Mouse (Mus musculus) olfactory bulb, adult 2 months (tissue): ENCODE measurements around the gene Nt5c1b. TPM values are rescaled to one million over a fixed set of nuclear protein-coding genes. Genes with fewer than 3 reads are reported as not detected.

Experiments
- H3K27ac ChIP-seq: fragments of 200-500 bp; 2 replicates; pipeline ENCODE4 v1.5.1; 2012; ENCODE audit warnings: low read depth, low read length; ENCODE audit not compliant: insufficient read depth
- H3K4me1 ChIP-seq: fragments of 200-500 bp; 2 replicates; pipeline ENCODE4 v1.6.1; 2012; ENCODE audit warnings: low read length; ENCODE audit not compliant: control insufficient read depth, insufficient read depth
- H3K4me3 ChIP-seq: fragments of 200-500 bp; 2 replicates; pipeline ENCODE4 v1.5.1; 2012; ENCODE audit warnings: mild to moderate bottlenecking, low read depth, low read length, moderate library complexity; ENCODE audit not compliant: insufficient read depth
- CTCF ChIP-seq: fragments of 200-500 bp; IDR thresholded peaks from 2 replicates; pipeline ENCODE4 v1.5.1; 2012; ENCODE audit warnings: low read depth, mild to moderate bottlenecking, low read length, moderate library complexity; ENCODE audit not compliant: insufficient read depth
- POLR2A ChIP-seq: fragments of 200-500 bp; IDR thresholded peaks from 2 replicates; pipeline ENCODE4 v1.6.1; 2012; ENCODE audit warnings: mild to moderate bottlenecking, low read depth, low read length, moderate library complexity; ENCODE audit not compliant: insufficient read depth
- WGBS: fragments of 180-500 bp; shearing (Covaris S2); methylation state at CpG from one replicate; pipeline ENCODE4 v1.1.7; 2018; 5-methylcytosine and 5-hydroxymethylcytosine counted together
- polyA plus RNA-seq: library from polyadenylated mRNA; stranded (reverse); fragments of >200 nt; gene quantifications from 2 replicates; pipeline ENCODE4 v1.2.4, GENCODE M21; 2012; ENCODE audit warnings: low replicate concordance; ENCODE audit not compliant: missing spikeins, insufficient read depth, insufficient read length

Nt5c1b gene
- not detected in 2 replicates for polyA plus RNA-seq

DNA sequence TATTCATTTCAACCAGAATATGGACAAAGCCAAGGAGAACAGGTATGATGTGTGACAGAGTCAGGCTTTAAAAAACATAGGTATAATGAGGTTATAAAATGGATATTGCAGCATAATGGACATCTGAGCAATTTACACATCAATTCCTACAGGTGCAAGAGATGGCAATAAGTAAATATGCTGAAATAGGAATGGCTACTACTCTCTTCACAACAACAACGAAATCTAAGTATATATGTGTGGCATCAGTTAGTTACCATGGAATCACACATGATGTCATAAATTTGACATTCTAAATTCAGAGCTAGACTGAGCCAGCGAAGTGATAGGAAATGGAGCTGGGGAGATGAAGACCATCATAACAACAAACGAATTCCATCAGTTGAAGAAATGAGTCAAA, at the start of gene Nt5c1b:
Gene Nt5c1b, plus strand, starts transcription at position 301 of the 400 bp plus-strand sequence.
- TF ChIP-seq POLR2A: no peak
- TF ChIP-seq CTCF: no peak
- WGBS: 81% methylated on average over 3 of the region's 3 CpGs
- no peaks in the 10 kb centered on the region for H3K4me1 ChIP-seq
- no peak within 1 kb of the TSS for H3K4me3 ChIP-seq
- H3K27ac ChIP-seq: no peak within 1 kb of the TSS

GRCm38 (mm10) chr12:10327651-10328050, 42.1 kb upstream of the Nt5c1b start:
- Histone ChIP-seq H3K27ac (no peak overlapping the region), H3K4me1 (no peaks in the 10 kb centered on the region), H3K4me3 (no peak overlapping the region)
- WGBS: 85% methylated on average over 10 of the region's 10 CpGs
- TF ChIP-seq CTCF: no peak
- no peak for TF ChIP-seq POLR2A

GRCm38 (mm10) chr12:10329460-10329859, 40.3 kb upstream of the Nt5c1b start:
- no peak for TF ChIP-seq POLR2A
- H3K27ac ChIP-seq: no peak overlapping the region
- 86% methylated on average over 2 of the region's 2 CpGs for WGBS
- H3K4me3 ChIP-seq: no peak overlapping the region
- H3K4me1 ChIP-seq: no peaks in the 10 kb centered on the region

GRCm38 (mm10) chr12:10340604-10341003, 29.2 kb upstream of the Nt5c1b start:
- no peak overlapping the region for H3K27ac ChIP-seq
- 84% methylated on average over 5 of the region's 5 CpGs for WGBS
- no peaks in the 10 kb centered on the region for H3K4me1 ChIP-seq
- no peak overlapping the region for H3K4me3 ChIP-seq
- no peak for TF ChIP-seq CTCF
- TF ChIP-seq POLR2A: no peak

DNA sequence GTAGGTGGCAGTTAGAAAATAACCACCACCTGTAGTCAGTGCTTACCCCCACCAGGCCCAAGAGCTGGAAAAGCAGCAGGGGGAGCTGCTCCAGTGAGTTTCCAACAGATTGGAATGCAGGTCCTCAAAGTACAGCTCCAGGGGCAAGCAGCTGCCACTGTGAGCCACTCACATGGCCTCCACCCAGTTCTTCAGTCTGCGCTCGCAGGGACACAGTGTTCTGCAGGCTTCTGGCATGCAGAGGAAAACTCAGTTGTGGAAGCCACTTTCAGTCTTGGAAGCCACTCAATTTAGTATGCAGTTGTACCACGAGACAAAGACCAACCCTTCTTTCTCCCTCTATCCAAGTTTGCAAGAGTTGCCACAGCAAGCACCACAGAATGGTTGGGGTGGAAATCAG, 19.1 kb upstream of the Nt5c1b start:
- no peak overlapping the region for H3K27ac ChIP-seq
- no peaks in the 10 kb centered on the region for H3K4me1 ChIP-seq
- TF ChIP-seq CTCF (no peak), POLR2A (no peak)
- H3K4me3 ChIP-seq: no peak overlapping the region
- 66% methylated on average over 3 of the region's 3 CpGs for WGBS

GRCm38 (mm10) chr12:10357756-10358155, 12.0 kb upstream of the Nt5c1b start:
- H3K4me3 ChIP-seq: no peak overlapping the region
- 64% methylated on average over 6 of the region's 6 CpGs for WGBS
- H3K4me1 ChIP-seq: no peaks in the 10 kb centered on the region
- H3K27ac ChIP-seq: no peak overlapping the region
- no peak for TF ChIP-seq POLR2A

DNA sequence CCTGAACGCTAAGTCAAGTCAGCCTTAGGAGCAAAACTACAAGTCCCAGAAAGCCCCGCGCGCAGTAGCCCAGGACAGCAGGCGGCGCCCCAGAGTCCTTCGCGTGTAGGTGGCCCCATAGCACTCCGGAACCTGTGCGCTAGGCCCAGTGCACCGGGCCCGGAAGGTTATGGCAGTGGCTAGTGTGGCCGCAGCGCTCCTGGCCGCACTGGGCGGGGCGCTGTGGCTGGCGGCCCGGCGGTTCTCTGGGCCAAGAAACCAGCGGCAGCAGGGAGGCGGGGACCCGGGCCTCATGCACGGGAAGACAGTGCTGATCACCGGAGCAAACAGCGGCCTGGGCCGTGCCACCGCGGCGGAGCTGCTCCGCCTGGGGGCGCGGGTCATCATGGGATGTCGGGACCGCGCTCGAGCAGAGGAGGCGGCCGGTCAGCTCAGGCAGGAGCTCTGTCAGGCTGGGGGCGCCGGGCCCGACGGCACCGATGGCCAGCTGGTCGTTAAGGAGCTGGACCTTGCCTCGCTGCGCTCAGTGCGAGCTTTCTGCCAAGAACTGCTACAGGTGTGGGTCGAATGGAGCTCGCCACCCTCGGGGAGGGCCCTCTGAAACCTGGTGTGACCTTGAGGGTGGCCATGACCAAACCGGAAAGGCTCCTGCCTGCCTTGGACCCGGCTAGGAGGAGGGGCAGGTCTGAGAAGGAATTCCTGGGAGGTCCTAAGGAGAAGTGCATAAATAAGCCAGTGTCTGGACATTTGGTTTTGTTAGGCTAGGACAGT, 21.1 kb downstream of the Nt5c1b start, which contains the start of gene Rdh14:
Gene Rdh14, plus strand, starts transcription at position 102 of the 771 bp plus-strand sequence.
- H3K4me1 ChIP-seq: no peaks in the 10 kb centered on the region
- peak within 1 kb of the TSS; percentile 97 for H3K4me3 ChIP-seq
- under 1% methylated on average over 53 of the region's 53 CpGs for WGBS
- TF ChIP-seq POLR2A: peak; percentile 84
- peak; percentile 49; the same call in 1 of the 2 replicates for TF ChIP-seq CTCF
- peak within 1 kb of the TSS; percentile 93 for H3K27ac ChIP-seq

GRCm38 (mm10) chr12:10400788-10401187, 31.0 kb downstream of the Nt5c1b start:
- no peak overlapping the region for H3K27ac ChIP-seq
- 54% methylated on average over 1 of the region's 1 CpGs for WGBS
- H3K4me3 ChIP-seq: no peak overlapping the region
- no peaks in the 10 kb centered on the region for H3K4me1 ChIP-seq
- TF ChIP-seq CTCF: no peak
- no peak for TF ChIP-seq POLR2A

DNA sequence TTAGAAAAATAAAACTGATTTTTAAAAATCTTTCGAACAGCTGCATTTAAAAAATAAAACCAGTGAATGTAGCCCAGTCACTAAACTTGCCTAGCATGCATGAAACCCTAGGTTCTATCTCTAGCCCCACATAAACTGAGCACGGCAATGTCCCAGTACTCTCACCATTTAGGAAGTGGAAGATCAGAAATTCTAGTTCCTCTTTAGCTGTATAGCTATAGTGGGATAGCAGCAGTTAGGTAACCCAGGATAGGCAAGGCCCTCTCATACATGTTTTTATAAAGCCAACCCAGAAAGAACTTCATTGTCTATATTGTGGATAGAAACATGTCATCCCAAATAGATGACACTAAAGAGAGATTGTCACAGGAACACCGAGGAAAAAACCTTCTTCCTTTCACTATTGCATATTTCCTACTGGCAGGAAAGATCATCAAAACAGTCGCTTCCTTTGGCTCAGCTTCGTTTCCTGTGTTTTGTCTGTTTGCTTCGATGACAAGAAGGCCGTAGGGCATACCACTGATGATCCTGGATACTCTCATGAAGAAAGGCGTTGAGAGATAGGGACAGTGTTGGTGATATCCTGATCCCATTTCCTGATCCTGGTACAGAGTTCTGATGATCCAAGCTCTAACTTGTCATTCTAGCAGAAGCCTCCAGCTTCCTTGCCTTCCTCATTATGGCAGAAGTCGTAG, 32.8 kb downstream of the Nt5c1b start:
- H3K4me1 ChIP-seq: no peaks in the 10 kb centered on the region
- TF ChIP-seq CTCF (no peak), POLR2A (no peak)
- no peak overlapping the region for H3K27ac ChIP-seq
- H3K4me3 ChIP-seq: no peak overlapping the region
- 86% methylated on average over 9 of the region's 9 CpGs for WGBS
